Mouse (Mus musculus) bone marrow, adult 2 months (tissue): Measurements from ENCODE around the gene Ifnlr1.

Source experiments
- CTCF ChIP-seq: fragments of 200-500 bp; IDR thresholded peaks from 2 replicates; pipeline ENCODE4 v1.5.1; 2011; ENCODE audit warnings: low read length, control low read depth; ENCODE audit not compliant: control insufficient read depth, insufficient read depth
- POLR2A ChIP-seq: fragments of 200-500 bp; IDR thresholded peaks from 2 replicates; pipeline ENCODE4 v1.6.1; 2011; ENCODE audit warnings: low read depth, mild to moderate bottlenecking, control low read depth, low read length, borderline replicate concordance; ENCODE audit not compliant: control insufficient read depth

DNA sequence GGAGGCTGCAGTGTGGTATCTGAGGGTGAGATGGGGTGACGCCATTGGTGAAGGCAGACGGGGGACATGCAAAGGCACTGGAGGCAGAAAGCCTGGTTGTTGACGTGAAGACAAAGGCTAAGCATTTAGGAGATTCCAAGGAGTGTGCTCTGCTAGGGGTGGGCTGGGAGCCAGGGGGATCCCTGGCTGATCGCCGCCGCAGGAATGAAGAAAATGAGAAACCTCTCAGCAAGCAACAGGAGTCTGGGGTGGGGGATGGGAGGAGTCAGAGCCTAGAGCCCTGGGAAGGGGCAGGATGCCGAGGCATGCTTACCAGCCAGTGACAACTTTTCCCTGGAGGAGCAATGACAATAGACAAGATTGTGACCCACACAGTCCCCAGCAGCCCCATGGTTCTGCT is 30.6 kb upstream of the Ifnlr1 start:
- no peak for TF ChIP-seq CTCF
- no peak for TF ChIP-seq POLR2A
